Mouse (Mus musculus) kidney, adult 2 months (tissue): ENCODE measurements at regions not wholly inside any gene's neighbourhood (a gene's known extent, or its start where the extent isn't known, plus 50 kb on each side); places are given as distances from the start of the nearest gene placed in this dataset.

ENCODE experiments used
- CTCF ChIP-seq: fragments of 200-500 bp; conservative IDR thresholded peaks from 2 replicates; pipeline ENCODE4 v1.5.1; 2011; ENCODE audit warnings: low read depth, mild to moderate bottlenecking, control low read depth, low read length, moderate library complexity, mixed read lengths; ENCODE audit not compliant: insufficient read depth, insufficient read length
- POLR2A ChIP-seq: fragments of 200-500 bp; IDR thresholded peaks from one replicate; pipeline ENCODE4 v1.6.1; 2011; ENCODE audit warnings: low read depth, low read length, control low read depth

GRCm38 (mm10) chr3:132277771-132278170, 192.7 kb downstream of the Dkk2 start:
- no peak for TF ChIP-seq CTCF
- no peak for TF ChIP-seq POLR2A
